ENCODE assay signal across 10 mouse cellular contexts in the genomic region with DNA sequence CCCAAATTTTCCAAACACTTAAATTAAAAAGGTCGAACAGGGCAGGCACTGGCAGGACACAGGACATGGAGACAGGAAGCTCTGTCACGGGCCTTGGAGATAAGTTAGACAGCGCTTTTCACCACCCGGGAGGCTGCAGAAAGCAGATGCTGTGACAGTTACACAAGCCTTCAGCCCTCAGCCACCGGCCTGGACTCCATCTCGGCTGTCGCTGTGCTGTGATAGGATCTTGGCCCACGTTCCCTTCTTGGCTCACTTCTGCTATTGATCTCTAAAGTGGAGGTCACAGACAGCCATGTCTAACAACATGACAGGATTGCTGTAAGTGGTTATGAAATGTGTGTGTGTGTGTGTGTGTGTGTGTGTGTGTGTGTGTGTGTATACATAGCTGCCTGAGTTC.
DNase-seq lines count a peak whose midpoint lies in the region; ATAC-seq and TF ChIP-seq lines count a peak whose summit lies in the region.
"Had no signal": no experiment of that assay in that cellular context is flagged by ENCODE, and none has a peak within 500 bp of the region (broad histone marks: within the 10 kb centered on the region; RNA-seq: fewer than 3 reads in every experiment).

No protein-coding gene starts in this region.

- DNase-seq in intestine, embryonic 14.5 days (ENCODE audit: low spot score): no peak
- DNase-seq in kidney, postnatal 25 days: peak; percentile 51 to 68
- DNase-seq in gastrocnemius, adult 18-20 months (ENCODE audit: low spot score): no peak
- DNase-seq in cerebellum, adult 11-12 months: no peak
- DNase-seq in thymus, postnatal 25 days: no peak
- DNase-seq: gastrocnemius, postnatal 36 days; retina, postnatal 1 day had no signal

- H3K27me3 ChIP-seq in intestine, embryonic 14.5 days (replicated peaks; ENCODE audit: control insufficient read depth, insufficient read depth, low read length): peaks cover 22% of the 10 kb centered on the region
- no peaks in the 10 kb centered on the region for H3K27me3 ChIP-seq in intestine, postnatal 0 days (replicated peaks; ENCODE audit: control insufficient read depth, insufficient read depth, low read length)
- H3K27me3 ChIP-seq in heart, embryonic 11.5 days (ENCODE audit: control insufficient read depth, insufficient read depth, low read length): peaks cover 33% of the 10 kb centered on the region
- H3K27me3 ChIP-seq in stomach, embryonic 15.5 days (replicated peaks): no peaks in the 10 kb centered on the region

- H3K9ac ChIP-seq in intestine, embryonic 14.5 days (ENCODE audit: low read length): no peak overlapping the region
- H3K9ac ChIP-seq in intestine, postnatal 0 days (ENCODE audit: low read depth, low read length): no peak overlapping the region
- no peak overlapping the region for H3K9ac ChIP-seq in heart, embryonic 11.5 days (ENCODE audit: low read depth, low read length)
- H3K9ac ChIP-seq in stomach, embryonic 15.5 days: no peak overlapping the region

- no peak overlapping the region for H3K4me3 ChIP-seq in intestine, embryonic 14.5 days (ENCODE audit: low read depth, low read length)
- H3K4me3 ChIP-seq in intestine, postnatal 0 days (ENCODE audit: low read depth, low read length): no peak overlapping the region
- no peak overlapping the region for H3K4me3 ChIP-seq in heart, embryonic 11.5 days (ENCODE audit: low read depth, low read length)
- no peak overlapping the region for H3K4me3 ChIP-seq in stomach, embryonic 15.5 days (replicated peaks)

- no peaks in the 10 kb centered on the region for H3K9me3 ChIP-seq in intestine, embryonic 14.5 days (ENCODE audit: control insufficient read depth, low read length)
- no peaks in the 10 kb centered on the region for H3K9me3 ChIP-seq in intestine, postnatal 0 days (ENCODE audit: control insufficient read depth)
- H3K9me3 ChIP-seq in heart, embryonic 11.5 days (replicated peaks; ENCODE audit: control insufficient read depth, low read length): no peaks in the 10 kb centered on the region; the same call in 1 of the 2 replicates
- H3K9me3 ChIP-seq in stomach, embryonic 15.5 days: no peaks in the 10 kb centered on the region

- H3K36me3 ChIP-seq in intestine, embryonic 14.5 days (ENCODE audit: control insufficient read depth, insufficient read depth, low read length): no peaks in the 10 kb centered on the region
- no peaks in the 10 kb centered on the region for H3K36me3 ChIP-seq in intestine, postnatal 0 days (ENCODE audit: control insufficient read depth, insufficient read depth)
- no peaks in the 10 kb centered on the region for H3K36me3 ChIP-seq in heart, embryonic 11.5 days (ENCODE audit: control insufficient read depth, insufficient read depth, low read length)
- no peaks in the 10 kb centered on the region for H3K36me3 ChIP-seq in stomach, embryonic 15.5 days

- ATAC-seq in intestine, embryonic 14.5 days (replicated peaks; ENCODE audit: low FRiP score, low TSS enrichment, low read depth): peak; percentile 53; the same call in 1 of the 2 replicates
- no peak for ATAC-seq in intestine, postnatal 0 days
- peak; percentile 78 for ATAC-seq in heart, embryonic 11.5 days (replicated peaks; ENCODE audit: insufficient number of reproducible peaks, low FRiP score, low TSS enrichment)
- ATAC-seq in stomach, embryonic 15.5 days (ENCODE audit: insufficient read depth, low FRiP score, low read depth): peak; percentile 58; the same call in 1 of the 2 replicates

- no peak overlapping the region for H3K27ac ChIP-seq in intestine, embryonic 14.5 days (ENCODE audit: low read depth)
- no peak overlapping the region for H3K27ac ChIP-seq in intestine, postnatal 0 days (ENCODE audit: low read depth, low read length)
- H3K27ac ChIP-seq in heart, embryonic 11.5 days (ENCODE audit: low read depth, low read length): no peak overlapping the region
- H3K27ac ChIP-seq in stomach, embryonic 15.5 days: no peak overlapping the region

- TF ChIP-seq CTCF in intestine, postnatal 0 days (IDR thresholded peaks at IDR 0.05; ENCODE audit: low read depth): no peak

- 23% methylated on average over 8 of the region's 8 CpGs for WGBS in intestine, embryonic 14.5 days
- whole genome bisulfite sequencing in intestine, postnatal 0 days: 40% methylated on average over 8 of the region's 8 CpGs
- 2% methylated on average over 8 of the region's 8 CpGs for WGBS in heart, embryonic 11.5 days (ENCODE audit: insufficient replicate concordance)
- 23% methylated on average over 8 of the region's 8 CpGs for WGBS in stomach, embryonic 15.5 days

- H3K4me2 ChIP-seq in intestine, embryonic 14.5 days (ENCODE audit: low read length): no peak overlapping the region
- H3K4me2 ChIP-seq in intestine, postnatal 0 days (replicated peaks; ENCODE audit: low read depth): no peak overlapping the region
- no peak overlapping the region for H3K4me2 ChIP-seq in heart, embryonic 11.5 days
- no peak overlapping the region for H3K4me2 ChIP-seq in stomach, embryonic 15.5 days

- no peaks in the 10 kb centered on the region; the same call in 1 of the 2 replicates for H3K4me1 ChIP-seq in intestine, embryonic 14.5 days (replicated peaks; ENCODE audit: control insufficient read depth, insufficient read depth, low read length)
- H3K4me1 ChIP-seq in intestine, postnatal 0 days (replicated peaks; ENCODE audit: control insufficient read depth, insufficient read depth, low read length): no peaks in the 10 kb centered on the region
- H3K4me1 ChIP-seq in heart, embryonic 11.5 days (ENCODE audit: control insufficient read depth, insufficient read depth, low read length): peaks cover 16% of the 10 kb centered on the region
- H3K4me1 ChIP-seq in stomach, embryonic 15.5 days: 0 out of 2 replicates have a peak, but pooled peaks cover 2% of the 10 kb centered on the region

Comparison
In these comparisons a context has a peak if more than half of its experiments do, and no peak if none do; other contexts are left out.
1. DNase-seq: peak in kidney, postnatal 25 days (2 of 2); none in intestine, embryonic 14.5 days (single experiment), gastrocnemius, adult 18-20 months (single experiment), cerebellum, adult 11-12 months (single experiment) and thymus, postnatal 25 days (single experiment).